In genomic region chr6:115650476-115651427, GRCm38 (mm10) we compare ENCODE assay signal across 11 mouse cellular contexts. TPM values are rescaled to one million over a fixed set of nuclear protein-coding genes. Genes with fewer than 3 reads are reported as not detected.
DNase-seq lines count a peak whose midpoint lies in the region; ATAC-seq and TF ChIP-seq lines count a peak whose summit lies in the region.
"Had no signal": no experiment of that assay in that cellular context is flagged by ENCODE, and none has a peak within 500 bp of the region (broad histone marks: within the 10 kb centered on the region; RNA-seq: fewer than 3 reads in every experiment).

No protein-coding gene starts in this region.

- DNase-seq in kidney, adult 2 months: no peak
- DNase-seq in kidney, adult 18-20 months: no peak
- DNase-seq in c-Kit-positive CD71-negative TER-119-negative erythroid progenitor cells, embryonic 14.5 days (ENCODE audit: low read depth): peak; percentile 34
- DNase-seq in mesoderm, embryonic 11.5 days (ENCODE audit: low read depth, low spot score): peak; percentile 30
- no peak for DNase-seq in midbrain, embryonic 11.5 days (ENCODE audit: low spot score, missing footprints)
- DNase-seq in thymus, postnatal 25 days: no peak
- DNase-seq: thymus, postnatal 14 days had no signal

- H3K4me3 ChIP-seq in kidney, adult 2 months (ENCODE audit: insufficient read depth, low read depth, low read length): no peak overlapping the region
- H3K4me3 ChIP-seq in intestine, postnatal 0 days (ENCODE audit: low read depth, low read length): no peak overlapping the region
- H3K4me3 ChIP-seq in midbrain, embryonic 11.5 days (ENCODE audit: low read depth, low read length): no peak overlapping the region
- H3K4me3 ChIP-seq: midbrain, embryonic 10.5 days had no signal

- H3K4me2 ChIP-seq in intestine, postnatal 0 days (replicated peaks; ENCODE audit: low read depth): no peak overlapping the region; the same call in 1 of the 2 replicates
- no peak overlapping the region for H3K4me2 ChIP-seq in midbrain, embryonic 11.5 days

- H3K27me3 ChIP-seq in kidney, adult 2 months (replicated peaks; ENCODE audit: control insufficient read depth, insufficient read depth, low read length): no peaks in the 10 kb centered on the region
- H3K27me3 ChIP-seq in intestine, postnatal 0 days (replicated peaks; ENCODE audit: control insufficient read depth, insufficient read depth, low read length): no peaks in the 10 kb centered on the region
- H3K27me3 ChIP-seq in midbrain, embryonic 11.5 days (ENCODE audit: control insufficient read depth, insufficient read depth, low read length): no peaks in the 10 kb centered on the region
- H3K27me3 ChIP-seq: Patski had no signal

- peaks cover 22% of the 10 kb centered on the region for H3K4me1 ChIP-seq in kidney, adult 2 months (ENCODE audit: control insufficient read depth, insufficient read depth, low read length)
- H3K4me1 ChIP-seq in intestine, postnatal 0 days (replicated peaks; ENCODE audit: control insufficient read depth, insufficient read depth, low read length): peaks cover 9% of the 10 kb centered on the region
- H3K4me1 ChIP-seq in midbrain, embryonic 11.5 days (ENCODE audit: control insufficient read depth, insufficient read depth, low read length): peaks cover 4% of the 10 kb centered on the region

- H3K9ac ChIP-seq in intestine, postnatal 0 days (ENCODE audit: low read depth, low read length): no peak overlapping the region
- H3K9ac ChIP-seq in midbrain, embryonic 11.5 days (ENCODE audit: low read length): no peak overlapping the region

- peak; percentile 72 for ATAC-seq in intestine, postnatal 0 days
- ATAC-seq in midbrain, embryonic 11.5 days (ENCODE audit: low FRiP score): no peak
- ATAC-seq in granulocyte monocyte progenitor cell, adult 5-6 weeks (replicated peaks; ENCODE audit: poor library complexity, severe bottlenecking): no peak
- ATAC-seq: Patski had no signal

- no peaks in the 10 kb centered on the region for H3K9me3 ChIP-seq in intestine, postnatal 0 days (ENCODE audit: control insufficient read depth)
- no peaks in the 10 kb centered on the region for H3K9me3 ChIP-seq in midbrain, embryonic 11.5 days (ENCODE audit: control insufficient read depth, low read length)
- H3K9me3 ChIP-seq: midbrain, embryonic 10.5 days had no signal

- no peak for TF ChIP-seq POLR2A in kidney, adult 2 months (IDR thresholded peaks at IDR 0.05; ENCODE audit: low read depth, low read length)

- H3K36me3 ChIP-seq in kidney, adult 2 months (ENCODE audit: control insufficient read depth, insufficient read depth, low read length): no peaks in the 10 kb centered on the region
- no peaks in the 10 kb centered on the region for H3K36me3 ChIP-seq in intestine, postnatal 0 days (ENCODE audit: control insufficient read depth, insufficient read depth)
- no peaks in the 10 kb centered on the region for H3K36me3 ChIP-seq in midbrain, embryonic 11.5 days (ENCODE audit: control insufficient read depth, insufficient read depth, low read length)
- H3K36me3 ChIP-seq: midbrain, embryonic 10.5 days had no signal

- 37% methylated on average over 5 of the region's 5 CpGs for WGBS in kidney, adult 2 months
- 23% methylated on average over 5 of the region's 5 CpGs for WGBS in intestine, postnatal 0 days
- 55% methylated on average over 5 of the region's 5 CpGs for WGBS in midbrain, embryonic 11.5 days

- peak overlapping the region; percentile 55; the same call in 1 of the 2 replicates for H3K27ac ChIP-seq in kidney, adult 2 months (ENCODE audit: insufficient read depth, low read depth, low read length)
- H3K27ac ChIP-seq in intestine, postnatal 0 days (ENCODE audit: low read depth, low read length): peak overlapping the region; percentile 81
- no peak overlapping the region for H3K27ac ChIP-seq in midbrain, embryonic 11.5 days (ENCODE audit: low read depth, low read length)
- H3K27ac ChIP-seq: midbrain, embryonic 10.5 days had no signal

- TF ChIP-seq CTCF in kidney, adult 2 months (conservative IDR thresholded peaks at IDR 0.05; ENCODE audit: insufficient read depth, insufficient read length, low read depth, low read length): no peak
- no peak for TF ChIP-seq CTCF in intestine, postnatal 0 days (IDR thresholded peaks at IDR 0.05; ENCODE audit: low read depth)

RNA-seq across cellular contexts. Expression of gene Raf1, which starts 25.7 kb away (rescaled TPM):
- 103 and 106 TPM in 2 replicates for polyA plus RNA-seq in kidney, adult 2 months (2012; rRNA removed)
- polyA plus RNA-seq in intestine, postnatal 0 days (2015; fragmentation: Nextera tagmentation; extraction: Ambion mirVana): 64.9 and 66.4 TPM in 2 replicates
- 141 and 146 TPM in 2 replicates for polyA plus RNA-seq in midbrain, embryonic 11.5 days (2014; fragmentation: Nextera tagmentation; extraction: Ambion mirVana)
- total RNA-seq in granulocyte monocyte progenitor cell, adult 5-6 weeks (2014; fragmentation: Nextera tagmentation): 116 and 120 TPM in 2 replicates
- 60.2 and 65.5 TPM in 2 replicates for total RNA-seq in granulocyte monocyte progenitor cell, adult 5-6 weeks (2017)

RNA-seq across cellular contexts. Expression of gene Mkrn2, which starts 49.0 kb away (rescaled TPM):
- 47.2 and 68.0 TPM in 2 replicates for polyA plus RNA-seq in kidney, adult 2 months (2012; rRNA removed)
- polyA plus RNA-seq in intestine, postnatal 0 days (2015; fragmentation: Nextera tagmentation; extraction: Ambion mirVana): 13.4 and 14.5 TPM in 2 replicates
- polyA plus RNA-seq in midbrain, embryonic 11.5 days (2014; fragmentation: Nextera tagmentation; extraction: Ambion mirVana): 24.0 and 24.1 TPM in 2 replicates
- total RNA-seq in granulocyte monocyte progenitor cell, adult 5-6 weeks (2014; fragmentation: Nextera tagmentation): 17.5 and 20.1 TPM in 2 replicates
- total RNA-seq in granulocyte monocyte progenitor cell, adult 5-6 weeks (2017): 18.8 and 32.8 TPM in 2 replicates

RNA-seq across cellular contexts. Expression of gene Mkrn2os, which starts 58.4 kb away (rescaled TPM):
- polyA plus RNA-seq in kidney, adult 2 months (2012; rRNA removed): 15.4 and 16.8 TPM in 2 replicates
- 107 and 108 TPM in 2 replicates for polyA plus RNA-seq in intestine, postnatal 0 days (2015; fragmentation: Nextera tagmentation; extraction: Ambion mirVana)
- polyA plus RNA-seq in midbrain, embryonic 11.5 days (2014; fragmentation: Nextera tagmentation; extraction: Ambion mirVana): 0.15 and 0.19 TPM in 2 replicates
- total RNA-seq in granulocyte monocyte progenitor cell, adult 5-6 weeks (2014; fragmentation: Nextera tagmentation): not detected in 2 replicates
- not detected in 2 replicates for total RNA-seq in granulocyte monocyte progenitor cell, adult 5-6 weeks (2017)

Comparison
In these comparisons a context has a peak if more than half of its experiments do, and no peak if none do; other contexts are left out.
1. DNase-seq: peak in c-Kit-positive CD71-negative TER-119-negative erythroid progenitor cells, embryonic 14.5 days (single experiment) and mesoderm, embryonic 11.5 days (single experiment); none in kidney, adult 2 months (single experiment), kidney, adult 18-20 months (single experiment), midbrain, embryonic 11.5 days (single experiment) and thymus, postnatal 25 days (single experiment).
2. RNA of gene Mkrn2os, which starts 58.4 kb away (polyA plus RNA-seq): 107 to 108 TPM in intestine, postnatal 0 days and 15.4 to 16.8 TPM in kidney, adult 2 months; 0.15 to 0.19 TPM in midbrain, embryonic 11.5 days; every median in the first group is over 10 times any median in the second.